Mouse (Mus musculus) CH12.LX (cell line): ENCODE measurements around the gene Vti1a. TPM values are rescaled to one million over a fixed set of nuclear protein-coding genes. Genes with fewer than 3 reads are reported as not detected.

Source experiments
- DNase-seq: peaks from one replicate; pipeline ENCODE4 v3.0.0-alpha.2; 2013; ENCODE audit errors: extremely low read depth
- H3K27ac ChIP-seq: 2 replicates; pipeline ENCODE4 v1.5.1; 2012; ENCODE audit warnings: low read depth, mild to moderate bottlenecking, control low read depth, moderate library complexity; ENCODE audit not compliant: insufficient read depth
- H3K27me3 ChIP-seq: replicated peaks from 2 replicates; pipeline ENCODE3; 2012; ENCODE audit warnings: inconsistent platforms
- H3K36me3 ChIP-seq, 2 experiments: replicated peaks in 1 of 2; 2 replicates each; pipeline versions ENCODE3 to v1.6.1; 2012; ENCODE audit warnings: inconsistent platforms in 1 of 2, low read length in 1 of 2, mild to moderate bottlenecking in 1 of 2, mixed read lengths in 1 of 2, moderate library complexity in 1 of 2; ENCODE audit not compliant: control insufficient read depth in 1 of 2, insufficient read depth in 1 of 2
- H3K4me1 ChIP-seq, 2 experiments: 2 replicates each; pipeline ENCODE4 v1.6.1; 2012; ENCODE audit warnings: inconsistent platforms in 1 of 2, moderate library complexity in 1 of 2; ENCODE audit not compliant: insufficient read depth in 2 of 2, control insufficient read depth in 1 of 2
- H3K4me2 ChIP-seq: 2 replicates; pipeline ENCODE4 v1.6.1; 2012; ENCODE audit warnings: low read depth, mild to moderate bottlenecking, control low read depth; ENCODE audit not compliant: poor library complexity, insufficient read depth, severe bottlenecking
- H3K4me3 ChIP-seq, 3 experiments: fragments of 150-350 bp in 1 of 3; sonication (generic) in 1 of 3; replicated peaks in 1 of 3; 2 replicates each; pipeline versions ENCODE3 to v1.5.1; 2011 to 2012; ENCODE audit warnings: low read depth in 2 of 3, low read length in 2 of 3, mild to moderate bottlenecking in 2 of 3, moderate library complexity in 2 of 3, control low read depth in 1 of 3, improper control_type of control experiment in 1 of 3, inconsistent platforms in 1 of 3, mixed read lengths in 1 of 3; ENCODE audit not compliant: poor library complexity in 1 of 3
- H3K79me2 ChIP-seq: replicated peaks from 2 replicates; pipeline ENCODE4 v1.6.1; 2012; ENCODE audit warnings: mild to moderate bottlenecking, moderate library complexity; ENCODE audit not compliant: control insufficient read depth, poor library complexity, insufficient read depth, severe bottlenecking; ENCODE audit errors: extremely low read depth
- H3K9ac ChIP-seq: 2 replicates; pipeline ENCODE4 v1.6.1; 2012; ENCODE audit warnings: low read depth, mild to moderate bottlenecking, control low read depth, moderate library complexity; ENCODE audit not compliant: insufficient read depth
- H3K9me3 ChIP-seq: replicated peaks from 2 replicates; pipeline ENCODE3; 2012; ENCODE audit warnings: low read length, inconsistent platforms, mixed read lengths
- CHD1 ChIP-seq: IDR thresholded peaks from 2 replicates; pipeline ENCODE4 v1.6.1; 2012; ENCODE audit warnings: low read depth, low read length, improper control_type of control experiment, inconsistent platforms
- CHD2 ChIP-seq: IDR thresholded peaks from 2 replicates; pipeline ENCODE4 v1.6.1; 2011; ENCODE audit warnings: low read length, improper control_type of control experiment
- E2F4 ChIP-seq: IDR thresholded peaks from 2 replicates; pipeline ENCODE4 v1.6.1; 2011; ENCODE audit warnings: low read depth, low read length, improper control_type of control experiment; ENCODE audit not compliant: insufficient replicate concordance
- ETS1 ChIP-seq: conservative IDR thresholded peaks from 2 replicates; pipeline ENCODE4 v1.6.1; 2012; ENCODE audit warnings: low read depth, mild to moderate bottlenecking, inconsistent platforms, low read length, improper control_type of control experiment, moderate library complexity
- GABPA ChIP-seq: IDR thresholded peaks from 2 replicates; pipeline ENCODE4 v1.6.1; 2012; ENCODE audit warnings: low read depth, low read length, improper control_type of control experiment, inconsistent platforms; ENCODE audit not compliant: insufficient replicate concordance
- JUN ChIP-seq: IDR thresholded peaks from 2 replicates; pipeline ENCODE4 v1.6.1; 2011; ENCODE audit warnings: low read depth, mild to moderate bottlenecking, low read length, improper control_type of control experiment, moderate library complexity; ENCODE audit not compliant: insufficient read depth
- KAT2A ChIP-seq: IDR thresholded peaks from 2 replicates; pipeline ENCODE4 v1.6.1; 2012; ENCODE audit warnings: low read length, improper control_type of control experiment, inconsistent platforms; ENCODE audit not compliant: insufficient replicate concordance
- MAFK ChIP-seq: IDR thresholded peaks from 2 replicates; pipeline ENCODE4 v1.6.1; 2011; ENCODE audit warnings: low read length, improper control_type of control experiment; ENCODE audit not compliant: insufficient replicate concordance
- MAZ ChIP-seq: IDR thresholded peaks from 2 replicates; pipeline ENCODE4 v1.6.1; 2012; ENCODE audit warnings: low read depth, mild to moderate bottlenecking, inconsistent platforms, low read length, improper control_type of control experiment, moderate library complexity
- MYC ChIP-seq: IDR thresholded peaks from 2 replicates; pipeline ENCODE4 v1.6.1; 2011; ENCODE audit warnings: low read depth, mild to moderate bottlenecking, improper control_type of control experiment, low read length
- NELFE ChIP-seq: IDR thresholded peaks from 2 replicates; pipeline ENCODE4 v1.6.1; 2011; ENCODE audit warnings: low read depth, low read length, improper control_type of control experiment
- NRF1 ChIP-seq: IDR thresholded peaks from 2 replicates; pipeline ENCODE4 v1.6.1; 2014; ENCODE audit warnings: low read depth, mild to moderate bottlenecking, inconsistent platforms, low read length, improper control_type of control experiment, moderate library complexity
- PAX5 ChIP-seq: IDR thresholded peaks from 2 replicates; pipeline ENCODE4 v1.6.1; 2012; ENCODE audit warnings: low read length, inconsistent platforms, mixed read lengths
- RAD21 ChIP-seq: IDR thresholded peaks from 2 replicates; pipeline ENCODE4 v1.6.1; 2011; ENCODE audit warnings: low read depth, mild to moderate bottlenecking, low read length, improper control_type of control experiment, moderate library complexity
- USF2 ChIP-seq: conservative IDR thresholded peaks from 2 replicates; pipeline ENCODE4 v1.6.1; 2011; ENCODE audit warnings: low read depth, low read length, improper control_type of control experiment
- ZKSCAN1 ChIP-seq: IDR thresholded peaks from 2 replicates; pipeline ENCODE4 v1.6.1; 2012; ENCODE audit warnings: low read depth, inconsistent platforms, low read length, improper control_type of control experiment, borderline replicate concordance
- ZMIZ1 ChIP-seq: IDR thresholded peaks from 2 replicates; pipeline ENCODE4 v1.6.1; 2012; ENCODE audit warnings: low read depth, mild to moderate bottlenecking, inconsistent platforms, low read length, improper control_type of control experiment
- ZNF384 ChIP-seq: IDR thresholded peaks from 2 replicates; pipeline ENCODE4 v1.6.1; 2012; ENCODE audit warnings: low read depth, low read length, improper control_type of control experiment, inconsistent platforms
- dilution Hi-C: fragments of 300-500 bp; cut with MboI; formaldehyde crosslinking; loops from 2 replicates; pipeline ENCODE4 v1.14.3; 2020; ENCODE audit warnings: low sequenced_read_pairs; ENCODE audit not compliant: extremely low pct_unique_long_range_greater_than_20kb, extremely low pct_ligation_motif_present
- in situ Hi-C: fragments of 300-500 bp; cut with MboI; formaldehyde crosslinking; loops from 3 replicates; pipeline ENCODE4 v1.14.3; 2019; ENCODE audit warnings: low sequenced_read_pairs, low pct_ligation_motif_present, low pct_unique_long_range_greater_than_20kb, mixed read lengths
- polyA plus RNA-seq: library from polyadenylated mRNA; unstranded; fragments of >175 nt; gene quantifications from 2 replicates; pipeline ENCODE4 v1.2.1, GENCODE M21; 2012; ENCODE audit warnings: low read depth; ENCODE audit not compliant: insufficient read length
- total RNA-seq, 2 experiments: library from RNA; depleted of rRNA; stranded (reverse); fragments of 300-350 nt in 1 of 2; fragments of >200 nt in 1 of 2; gene quantifications; 2 replicates each; pipeline ENCODE4 v1.2.3; 2012 to 2014

The Vti1a gene
- total and polyA plus RNA-seq, 3 experiments, result 22.3 to 27.6 (median 23.5) TPM

GRCm38 (mm10) chr19:55377465-55377864, 61.4 kb downstream of the Vti1a start:
- no peak for DNase-seq
- dilution Hi-C loops (no loop called here), in situ Hi-C loops (no loop called here)
- Histone ChIP-seq H3K36me3 (peaks cover 0 to 34% of the 10 kb centered on the region in 2 experiments), H3K9ac (no peak overlapping the region), H3K4me2 (no peak overlapping the region), H3K4me1 (peaks cover 0 to 36% of the 10 kb centered on the region in 2 experiments; a peak in 2 of 4 replicates), H3K79me2 (no peaks in the 10 kb centered on the region; the same call in 1 of the 2 replicates), H3K4me3 (no peak overlapping the region), H3K27me3 (no peaks in the 10 kb centered on the region), H3K27ac (no peak overlapping the region), H3K9me3 (no peaks in the 10 kb centered on the region)
- TF ChIP-seq PAX5, result no peak
- no peak for TF ChIP-seq MAZ
- no peak for TF ChIP-seq CHD1
- no peak for TF ChIP-seq GABPA
- TF ChIP-seq CHD2, result no peak
- no peak for TF ChIP-seq ZNF384
- TF ChIP-seq JUN, result no peak
- no peak for TF ChIP-seq MAFK
- TF ChIP-seq RAD21, result no peak
- TF ChIP-seq MYC, result no peak
- TF ChIP-seq KAT2A, result no peak
- TF ChIP-seq ZKSCAN1, result no peak
- TF ChIP-seq ZMIZ1, result no peak
- TF ChIP-seq NELFE, result no peak
- TF ChIP-seq USF2, result no peak
- TF ChIP-seq NRF1, result no peak
- no peak for TF ChIP-seq ETS1

- TF ChIP-seq ZKSCAN1 (no peak), CHD2 (no peak), E2F4 (no peak)
- TF ChIP-seq, all 38 proteins: peak for 0
- Histone ChIP-seq H3K36me3 (peaks cover 4 to 33% of the 10 kb centered on the region in 2 experiments), H3K9ac (no peak overlapping the region), H3K27me3 (no peaks in the 10 kb centered on the region), H3K27ac (no peak overlapping the region), H3K4me3 (no peak overlapping the region), H3K4me2 (no peak overlapping the region), H3K79me2 (no peaks in the 10 kb centered on the region; the same call in 1 of the 2 replicates), H3K4me1 (peaks cover 0 to 44% of the 10 kb centered on the region in 2 experiments; a peak in 2 of 4 replicates), H3K9me3 (no peaks in the 10 kb centered on the region)
- in situ Hi-C loops (no loop called here), dilution Hi-C loops (no loop called here)
- DNase-seq, result no peak
These were observed 62.8 kb downstream of the Vti1a start for GRCm38 (mm10) chr19:55378884-55379283.
